Mouse (Mus musculus): ENCODE measurements around the gene Tas2r121. TPM values are rescaled to one million over a fixed set of nuclear protein-coding genes. Genes with fewer than 3 reads are reported as not detected.

Tas2r121 gene
- polyA plus RNA-seq, 1 experiment from 2014 or later = not detected

Other genes starting within 250 kb of the Tas2r121 start
- not detected in 2 replicates for gene Prh1, start 131.2 kb downstream of the Tas2r121 start, polyA plus RNA-seq (2014; fragmentation: Nextera tagmentation; extraction: Ambion mirVana)
- not detected in 2 replicates for gene Prp2, start 105.1 kb downstream of the Tas2r121 start, polyA plus RNA-seq (2014; fragmentation: Nextera tagmentation; extraction: Ambion mirVana)
- gene A630073D07Rik, start 49.5 kb downstream of the Tas2r121 start, polyA plus RNA-seq (2014; fragmentation: Nextera tagmentation; extraction: Ambion mirVana) = not detected in 2 replicates
- gene Tas2r120, start 44.1 kb downstream of the Tas2r121 start, polyA plus RNA-seq (2014; fragmentation: Nextera tagmentation; extraction: Ambion mirVana) = not detected in 2 replicates
- not detected in 2 replicates for gene Tas2r122, start 10.9 kb upstream of the Tas2r121 start, polyA plus RNA-seq (2014; fragmentation: Nextera tagmentation; extraction: Ambion mirVana)
- not detected in 2 replicates for gene Tas2r115, start 37.0 kb upstream of the Tas2r121 start, polyA plus RNA-seq (2014; fragmentation: Nextera tagmentation; extraction: Ambion mirVana)
- gene Tas2r124, start 53.7 kb upstream of the Tas2r121 start, polyA plus RNA-seq (2014; fragmentation: Nextera tagmentation; extraction: Ambion mirVana) = not detected in 2 replicates
- gene Tas2r102, start 61.1 kb upstream of the Tas2r121 start, polyA plus RNA-seq (2014; fragmentation: Nextera tagmentation; extraction: Ambion mirVana) = not detected in 2 replicates
- not detected in 2 replicates for gene Tas2r136, start 77.2 kb upstream of the Tas2r121 start, polyA plus RNA-seq (2014; fragmentation: Nextera tagmentation; extraction: Ambion mirVana)
- gene Tas2r117, start 101.8 kb upstream of the Tas2r121 start, polyA plus RNA-seq (2014; fragmentation: Nextera tagmentation; extraction: Ambion mirVana) = not detected in 2 replicates
- gene Tas2r123, start 146.1 kb upstream of the Tas2r121 start, polyA plus RNA-seq (2014; fragmentation: Nextera tagmentation; extraction: Ambion mirVana) = not detected in 2 replicates
- not detected in 2 replicates for gene Tas2r116, start 154.4 kb upstream of the Tas2r121 start, polyA plus RNA-seq (2014; fragmentation: Nextera tagmentation; extraction: Ambion mirVana)
- gene Tas2r110, start 167.0 kb upstream of the Tas2r121 start, polyA plus RNA-seq (2014; fragmentation: Nextera tagmentation; extraction: Ambion mirVana) = not detected in 2 replicates
- gene Tas2r113, start 192.0 kb upstream of the Tas2r121 start, polyA plus RNA-seq (2014; fragmentation: Nextera tagmentation; extraction: Ambion mirVana) = not detected in 2 replicates
- gene Tas2r125, start 208.6 kb upstream of the Tas2r121 start, polyA plus RNA-seq (2014; fragmentation: Nextera tagmentation; extraction: Ambion mirVana) = not detected in 2 replicates